8 mouse cellular contexts compared by ENCODE assay signal in genomic region chr12:35038668-35039570, GRCm38 (mm10). TPM values are rescaled to one million over a fixed set of nuclear protein-coding genes. Genes with fewer than 3 reads are reported as not detected.
DNase-seq lines count a peak whose midpoint lies in the region; ATAC-seq and TF ChIP-seq lines count a peak whose summit lies in the region.

No protein-coding gene starts in this region.

- no peaks in the 10 kb centered on the region for H3K79me2 ChIP-seq in CH12.LX (replicated peaks; ENCODE audit: control insufficient read depth, extremely low read depth, insufficient read depth, poor library complexity, severe bottlenecking)

- peak overlapping the region; percentile 37 for H3K9ac ChIP-seq in CH12.LX (ENCODE audit: insufficient read depth, low read depth)
- no peak overlapping the region for H3K9ac ChIP-seq in intestine, postnatal 0 days (ENCODE audit: low read depth, low read length)
- H3K9ac ChIP-seq in liver, embryonic 15.5 days, result no peak overlapping the region

- WGBS in intestine, postnatal 0 days, result 24% methylated on average over 14 of the region's 14 CpGs
- WGBS in liver, embryonic 15.5 days (ENCODE audit: insufficient replicate concordance), result 15% methylated on average over 14 of the region's 14 CpGs

- no peaks in the 10 kb centered on the region for H3K36me3 ChIP-seq in CH12.LX (replicated peaks in 1 of 2; ENCODE audit: control insufficient read depth in 1 of 2, insufficient read depth in 1 of 2, low read length in 1 of 2)
- H3K36me3 ChIP-seq in intestine, postnatal 0 days (ENCODE audit: control insufficient read depth, insufficient read depth), result no peaks in the 10 kb centered on the region
- H3K36me3 ChIP-seq in liver, embryonic 15.5 days (replicated peaks), result no peaks in the 10 kb centered on the region

- TF ChIP-seq EP300 in CH12.LX (IDR thresholded peaks at IDR 0.05; ENCODE audit: low read length), result peak; percentile 30; the same call in 1 of the 2 replicates

- H3K27ac ChIP-seq in CH12.LX (ENCODE audit: insufficient read depth, low read depth), result no peak overlapping the region; the same call in 1 of the 2 replicates
- H3K27ac ChIP-seq in intestine, postnatal 0 days (ENCODE audit: low read depth, low read length), result peak overlapping the region; percentile 55; the same call in 1 of the 2 replicates
- H3K27ac ChIP-seq in liver, embryonic 15.5 days (replicated peaks), result no peak overlapping the region; the same call in 1 of the 2 replicates

- H3K27me3 ChIP-seq in CH12.LX (replicated peaks), result no peaks in the 10 kb centered on the region
- H3K27me3 ChIP-seq in intestine, postnatal 0 days (replicated peaks; ENCODE audit: control insufficient read depth, insufficient read depth, low read length), result no peaks in the 10 kb centered on the region
- no peaks in the 10 kb centered on the region for H3K27me3 ChIP-seq in liver, embryonic 15.5 days

- TF ChIP-seq RAD21 in CH12.LX (IDR thresholded peaks at IDR 0.05; ENCODE audit: low read depth, low read length), result no peak

- no peaks in the 10 kb centered on the region for H3K9me3 ChIP-seq in CH12.LX (replicated peaks; ENCODE audit: low read length)
- no peaks in the 10 kb centered on the region for H3K9me3 ChIP-seq in intestine, postnatal 0 days (ENCODE audit: control insufficient read depth)
- no peaks in the 10 kb centered on the region for H3K9me3 ChIP-seq in liver, embryonic 15.5 days (replicated peaks)

- TF ChIP-seq POLR2A in CH12.LX (IDR thresholded peaks at IDR 0.05; ENCODE audit: low read depth, low read length), result no peak

- peak overlapping the region; percentile 4 to 29 (median 22) for H3K4me3 ChIP-seq in CH12.LX (replicated peaks in 1 of 3; ENCODE audit: low read depth in 2 of 3, low read length in 2 of 3, poor library complexity in 1 of 3)
- H3K4me3 ChIP-seq in intestine, postnatal 0 days (ENCODE audit: low read depth, low read length), result peak overlapping the region; percentile 16; the same call in 1 of the 2 replicates
- H3K4me3 ChIP-seq in liver, embryonic 15.5 days (replicated peaks), result no peak overlapping the region; the same call in 1 of the 2 replicates

- peak; percentile 38; the same call in 1 of the 2 replicates for ATAC-seq in granulocyte monocyte progenitor cell, adult 5-6 weeks (replicated peaks; ENCODE audit: poor library complexity, severe bottlenecking)
- ATAC-seq in intestine, postnatal 0 days, result 0 out of 2 replicates have a peak, but pooled peaks have one; percentile 25
- no peak for ATAC-seq in liver, embryonic 15.5 days (ENCODE audit: insufficient read depth)

- in situ Hi-C loops in CH12.LX (cut with MboI; ENCODE audit: low pct_ligation_motif_present, low pct_unique_long_range_greater_than_20kb, low sequenced_read_pairs), result no loop called here

- dilution Hi-C loops in CH12.LX (cut with MboI; ENCODE audit: extremely low pct_ligation_motif_present, extremely low pct_unique_long_range_greater_than_20kb, low sequenced_read_pairs), result no loop called here

- DNase-seq in kidney, adult 18-20 months, result peak; percentile 16
- no peak for DNase-seq in kidney, adult 8-10 months
- DNase-seq in CH12.LX (ENCODE audit: extremely low read depth), result no peak
- DNase-seq in telencephalon, adult 2 months (ENCODE audit: low read depth, low spot score), result peak; percentile 50
- no peak for DNase-seq in cerebellum, postnatal 25 days

- H3K4me2 ChIP-seq in CH12.LX (ENCODE audit: insufficient read depth, low read depth, poor library complexity, severe bottlenecking), result peak overlapping the region; percentile 72; the same call in 1 of the 2 replicates
- peak overlapping the region; percentile 54 for H3K4me2 ChIP-seq in intestine, postnatal 0 days (replicated peaks; ENCODE audit: low read depth)
- peak overlapping the region; percentile 32 for H3K4me2 ChIP-seq in liver, embryonic 15.5 days

- no peak for TF ChIP-seq CTCF in CH12.LX (conservative IDR thresholded peaks at IDR 0.05 in 1 of 2, IDR thresholded peaks at IDR 0.05 in 1 of 2; ENCODE audit: low read depth in 2 of 2, low read length in 2 of 2)
- no peak for TF ChIP-seq CTCF in intestine, postnatal 0 days (IDR thresholded peaks at IDR 0.05; ENCODE audit: low read depth)

- H3K4me1 ChIP-seq in CH12.LX (ENCODE audit: control insufficient read depth in 1 of 2, insufficient read depth in 2 of 2), result peaks cover 0 to 14% of the 10 kb centered on the region in 2 experiments; a peak in 2 of 4 replicates
- H3K4me1 ChIP-seq in intestine, postnatal 0 days (replicated peaks; ENCODE audit: control insufficient read depth, insufficient read depth, low read length), result peaks cover 5% of the 10 kb centered on the region; the same call in 1 of the 2 replicates
- no peaks in the 10 kb centered on the region for H3K4me1 ChIP-seq in liver, embryonic 15.5 days (replicated peaks)

TF ChIP-seq in CH12.LX, 34 proteins besides CTCF, POLR2A, EP300 and RAD21:
- peak; percentile 89 for TF ChIP-seq MEF2A (IDR thresholded peaks at IDR 0.05; ENCODE audit: borderline replicate concordance, low read depth, low read length)
- peak; percentile 88 for TF ChIP-seq BHLHE40 (IDR thresholded peaks at IDR 0.05; ENCODE audit: low read depth, low read length)
- TF ChIP-seq CHD2 (IDR thresholded peaks at IDR 0.05; ENCODE audit: low read length), result no peak
- no peak for TF ChIP-seq ZKSCAN1 (IDR thresholded peaks at IDR 0.05; ENCODE audit: borderline replicate concordance, low read depth, low read length)
- no peak for TF ChIP-seq UBTF (IDR thresholded peaks at IDR 0.05; ENCODE audit: low read depth, low read length)
- no peak for TF ChIP-seq ZC3H11A (IDR thresholded peaks at IDR 0.05; ENCODE audit: low read depth, low read length)
- TF ChIP-seq IRF4 (IDR thresholded peaks at IDR 0.05; ENCODE audit: low read depth, low read length), result peak; percentile 30; the same call in 1 of the 2 replicates
- TF ChIP-seq USF2 (conservative IDR thresholded peaks at IDR 0.05; ENCODE audit: low read depth, low read length), result no peak
- TF ChIP-seq SMC3 (IDR thresholded peaks at IDR 0.05; ENCODE audit: low read depth, low read length), result no peak
- TF ChIP-seq NELFE (IDR thresholded peaks at IDR 0.05; ENCODE audit: low read depth, low read length), result no peak
- TF ChIP-seq MAFK (IDR thresholded peaks at IDR 0.05; ENCODE audit: insufficient replicate concordance, low read length), result 0 out of 2 replicates have a peak, but pooled peaks have one; percentile 31
- no peak for TF ChIP-seq MAZ (IDR thresholded peaks at IDR 0.05; ENCODE audit: low read depth, low read length)
- no peak for TF ChIP-seq USF1 (IDR thresholded peaks at IDR 0.05; ENCODE audit: low read depth, low read length)
- no peak for TF ChIP-seq ETS1 (conservative IDR thresholded peaks at IDR 0.05; ENCODE audit: low read depth, low read length)
- no peak for TF ChIP-seq KAT2A (IDR thresholded peaks at IDR 0.05; ENCODE audit: insufficient replicate concordance, low read length)
- TF ChIP-seq TBP (conservative IDR thresholded peaks at IDR 0.05; ENCODE audit: low read depth, low read length), result no peak
- no peak for TF ChIP-seq E2F4 (IDR thresholded peaks at IDR 0.05; ENCODE audit: insufficient replicate concordance, low read depth, low read length)
- TF ChIP-seq RCOR1 (conservative IDR thresholded peaks at IDR 0.05; ENCODE audit: low read depth, low read length), result peak; percentile 39; the same call in 1 of the 2 replicates
- no peak for TF ChIP-seq HCFC1 (IDR thresholded peaks at IDR 0.05; ENCODE audit: low read depth, low read length)
- no peak for TF ChIP-seq TCF12 (IDR thresholded peaks at IDR 0.05; ENCODE audit: low read depth, low read length)
- TF ChIP-seq ELF1 (IDR thresholded peaks at IDR 0.05; ENCODE audit: low read depth, low read length), result no peak
- no peak for TF ChIP-seq CHD1 (IDR thresholded peaks at IDR 0.05; ENCODE audit: low read depth, low read length)
- TF ChIP-seq MAX (IDR thresholded peaks at IDR 0.05; ENCODE audit: low read length), result peak; percentile 54; the same call in 1 of the 2 replicates
- TF ChIP-seq MXI1 (IDR thresholded peaks at IDR 0.05; ENCODE audit: low read depth, low read length), result peak; percentile 51; the same call in 1 of the 2 replicates
- peak; percentile 41; the same call in 1 of the 2 replicates for TF ChIP-seq SIN3A (IDR thresholded peaks at IDR 0.05; ENCODE audit: low read length)
- peak; percentile 15; the same call in 1 of the 2 replicates for TF ChIP-seq MYC (IDR thresholded peaks at IDR 0.05; ENCODE audit: low read depth, low read length)
- no peak for TF ChIP-seq JUND (conservative IDR thresholded peaks at IDR 0.05; ENCODE audit: low read depth, low read length)
- TF ChIP-seq JUN (IDR thresholded peaks at IDR 0.05; ENCODE audit: insufficient read depth, low read depth, low read length), result no peak
- no peak for TF ChIP-seq PAX5 (IDR thresholded peaks at IDR 0.05; ENCODE audit: low read length)
- no peak for TF ChIP-seq GABPA (IDR thresholded peaks at IDR 0.05; ENCODE audit: insufficient replicate concordance, low read depth, low read length)
- peak; percentile 59 for TF ChIP-seq NRF1 (IDR thresholded peaks at IDR 0.05; ENCODE audit: low read depth, low read length)

RNA-seq across cellular contexts. Expression of gene Snx13, which starts 8.1 kb away (rescaled TPM):
- total RNA-seq in CH12.LX (2012; rRNA removed) (7.0 and 7.6 TPM in 2 replicates), CH12.LX (2014; rRNA removed) (11.2 and 12.2 TPM in 2 replicates)
- polyA plus RNA-seq in CH12.LX (2012; ENCODE audit: insufficient read length, low read depth), result 11.4 and 13.5 TPM in 2 replicates
- total RNA-seq in granulocyte monocyte progenitor cell, adult 5-6 weeks (2014; fragmentation: Nextera tagmentation), result 14.4 and 15.6 TPM in 2 replicates
- 26.5 and 30.5 TPM in 2 replicates for total RNA-seq in granulocyte monocyte progenitor cell, adult 5-6 weeks (2017)
- 21.6 and 26.1 TPM in 2 replicates for polyA plus RNA-seq in intestine, postnatal 0 days (2015; fragmentation: Nextera tagmentation; extraction: Ambion mirVana)
- 6.7 and 9.2 TPM in 2 replicates for polyA plus RNA-seq in liver, embryonic 15.5 days (2015; fragmentation: Nextera tagmentation; extraction: Ambion mirVana)

RNA-seq across cellular contexts. Expression of gene Prps1l1, which starts 54.4 kb away (rescaled TPM):
- total RNA-seq in CH12.LX (2012; rRNA removed) (not detected in 2 replicates), CH12.LX (2014; rRNA removed) (not detected in 2 replicates)
- not detected in 2 replicates for polyA plus RNA-seq in CH12.LX (2012; ENCODE audit: insufficient read length, low read depth)
- not detected in 2 replicates for total RNA-seq in granulocyte monocyte progenitor cell, adult 5-6 weeks (2014; fragmentation: Nextera tagmentation)
- 0.05 and 0.95 TPM in 2 replicates for total RNA-seq in granulocyte monocyte progenitor cell, adult 5-6 weeks (2017)
- not detected in 2 replicates for polyA plus RNA-seq in intestine, postnatal 0 days (2015; fragmentation: Nextera tagmentation; extraction: Ambion mirVana)
- polyA plus RNA-seq in liver, embryonic 15.5 days (2015; fragmentation: Nextera tagmentation; extraction: Ambion mirVana), result 0.07 TPM in 1 of 2 replicates, not detected in the other

Comparison
In these comparisons a context has a peak if more than half of its experiments do, and no peak if none do; other contexts are left out.
1. DNase-seq: peak in kidney, adult 18-20 months (single experiment) and telencephalon, adult 2 months (single experiment); none in kidney, adult 8-10 months (0 of 2), CH12.LX (single experiment) and cerebellum, postnatal 25 days (0 of 2).
2. Peak in every context shown above with its lines, with median percentiles within 50 percentile points of each other: H3K4me2 ChIP-seq.